Mouse (Mus musculus) small intestine, adult 2 months (tissue): ENCODE measurements at regions not wholly inside any gene's neighbourhood (a gene's known extent, or its start where the extent isn't known, plus 50 kb on each side); places are given as distances from the start of the nearest gene placed in this dataset.

Experiments
- H3K27ac ChIP-seq: fragments of 200-500 bp; 2 replicates; pipeline ENCODE4 v1.5.1; 2012; ENCODE audit warnings: low read depth, low read length, control low read depth, inconsistent platforms; ENCODE audit not compliant: insufficient read depth
- H3K27me3 ChIP-seq: fragments of 200-500 bp; 2 replicates; pipeline ENCODE4 v1.6.1; 2012; ENCODE audit warnings: mild to moderate bottlenecking, moderate library complexity, low read length, inconsistent platforms; ENCODE audit not compliant: control insufficient read depth, insufficient read depth
- H3K36me3 ChIP-seq: fragments of 200-500 bp; 2 replicates; pipeline ENCODE4 v1.6.1; 2012; ENCODE audit warnings: mild to moderate bottlenecking, low read length, control low read depth, inconsistent platforms; ENCODE audit not compliant: control insufficient read depth, insufficient read depth
- H3K4me1 ChIP-seq: fragments of 200-500 bp; 2 replicates; pipeline ENCODE4 v1.6.1; 2012; ENCODE audit warnings: low read length, inconsistent platforms, mixed read lengths; ENCODE audit not compliant: control insufficient read depth, insufficient read depth, insufficient read length
- H3K4me3 ChIP-seq: fragments of 200-500 bp; 2 replicates; pipeline ENCODE4 v1.5.1; 2012; ENCODE audit warnings: low read depth, mild to moderate bottlenecking, control low read depth, inconsistent platforms, low read length, moderate library complexity
- CTCF ChIP-seq: fragments of 200-500 bp; IDR thresholded peaks from 2 replicates; pipeline ENCODE4 v1.5.1; 2012; ENCODE audit warnings: low read depth, mild to moderate bottlenecking, control low read depth, inconsistent platforms, low read length, moderate library complexity, mixed read lengths; ENCODE audit not compliant: insufficient replicate concordance, insufficient read length; ENCODE audit errors: extremely low read depth
- POLR2A ChIP-seq: fragments of 200-500 bp; IDR thresholded peaks from 2 replicates; pipeline ENCODE4 v1.6.1; 2012; ENCODE audit warnings: low read depth, mild to moderate bottlenecking, control low read depth, inconsistent platforms, low read length, moderate library complexity
- WGBS: fragments of 180-500 bp; shearing (Covaris S2); methylation state at CpG from one replicate; pipeline ENCODE4 v1.1.7; 2018; 5-methylcytosine and 5-hydroxymethylcytosine counted together

DNA sequence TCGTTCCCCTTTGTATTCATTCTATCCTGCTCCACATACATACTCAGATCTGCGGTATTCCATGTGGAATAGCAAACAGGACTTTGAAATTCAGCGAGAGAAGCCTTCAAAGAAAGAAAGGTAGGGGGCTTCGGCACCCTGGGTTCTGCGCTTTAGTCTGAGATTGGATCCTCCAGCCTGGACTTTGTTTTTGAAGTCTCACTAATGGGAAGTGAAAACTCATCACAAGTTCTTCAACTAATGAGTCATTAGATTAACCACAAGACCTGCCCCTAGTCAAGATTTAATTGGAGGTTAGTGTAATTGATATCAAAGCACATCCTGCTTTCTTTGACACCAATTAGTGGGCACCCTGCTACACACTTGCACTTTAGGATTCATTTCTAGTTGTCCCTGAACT is 492.5 kb upstream of the Zfp960 start:
- Histone ChIP-seq H3K36me3 (no peaks in the 10 kb centered on the region), H3K27ac (no peak overlapping the region), H3K27me3 (no peaks in the 10 kb centered on the region), H3K4me1 (no peaks in the 10 kb centered on the region), H3K4me3 (no peak overlapping the region)
- 63% methylated on average over 5 of the region's 5 CpGs for WGBS
- no peak for TF ChIP-seq POLR2A
- no peak for TF ChIP-seq CTCF

DNA sequence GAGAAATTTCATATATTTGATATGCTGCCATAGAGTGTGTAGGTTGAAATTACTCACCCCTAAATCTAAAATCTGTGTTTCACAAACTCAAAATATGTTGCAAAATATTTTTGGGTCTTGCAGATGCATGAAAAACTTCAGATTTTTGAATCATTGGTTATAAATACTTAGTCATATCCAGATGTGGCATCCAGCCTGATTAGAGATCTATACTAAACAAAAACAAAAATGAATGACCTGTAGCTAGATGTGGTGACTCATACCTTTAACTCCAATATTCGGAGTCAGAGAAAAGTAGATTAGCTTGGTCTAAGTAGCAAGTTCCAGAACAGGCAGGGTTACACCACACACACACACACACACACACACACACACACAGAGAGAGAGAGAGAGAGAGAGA is 475.1 kb upstream of the Zfp960 start:
- H3K4me3 ChIP-seq: no peak overlapping the region
- H3K27me3 ChIP-seq: no peaks in the 10 kb centered on the region
- no peak overlapping the region for H3K27ac ChIP-seq
- TF ChIP-seq CTCF (no peak), POLR2A (no peak)
- no peaks in the 10 kb centered on the region for H3K36me3 ChIP-seq
- WGBS: 79% methylated on average over 1 of the region's 1 CpGs
- H3K4me1 ChIP-seq: no peaks in the 10 kb centered on the region

DNA sequence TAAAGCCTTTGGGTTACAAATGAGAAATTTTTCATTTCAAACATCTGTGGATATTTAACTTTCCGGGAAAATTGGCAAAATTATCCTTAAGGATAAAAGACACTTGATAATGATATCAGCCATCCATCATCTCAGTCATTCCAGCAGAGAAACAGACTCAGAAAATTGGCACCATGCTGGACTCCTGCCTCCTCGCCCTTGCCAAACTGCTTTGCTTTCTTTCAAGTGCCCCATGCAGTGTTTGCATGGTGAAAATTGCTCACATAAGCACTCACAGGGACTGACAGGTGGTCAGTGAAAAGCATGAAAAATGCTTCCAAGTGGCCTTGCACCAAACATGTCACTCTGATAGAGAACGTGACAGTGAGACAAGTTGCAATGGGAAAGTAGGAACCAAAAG is 464.2 kb upstream of the Zfp960 start:
- Histone ChIP-seq H3K27ac (no peak overlapping the region), H3K4me1 (no peaks in the 10 kb centered on the region), H3K36me3 (no peaks in the 10 kb centered on the region), H3K27me3 (no peaks in the 10 kb centered on the region), H3K4me3 (no peak overlapping the region)
- WGBS: 44% methylated on average over 3 of the region's 3 CpGs
- no peak for TF ChIP-seq CTCF
- TF ChIP-seq POLR2A: no peak

DNA sequence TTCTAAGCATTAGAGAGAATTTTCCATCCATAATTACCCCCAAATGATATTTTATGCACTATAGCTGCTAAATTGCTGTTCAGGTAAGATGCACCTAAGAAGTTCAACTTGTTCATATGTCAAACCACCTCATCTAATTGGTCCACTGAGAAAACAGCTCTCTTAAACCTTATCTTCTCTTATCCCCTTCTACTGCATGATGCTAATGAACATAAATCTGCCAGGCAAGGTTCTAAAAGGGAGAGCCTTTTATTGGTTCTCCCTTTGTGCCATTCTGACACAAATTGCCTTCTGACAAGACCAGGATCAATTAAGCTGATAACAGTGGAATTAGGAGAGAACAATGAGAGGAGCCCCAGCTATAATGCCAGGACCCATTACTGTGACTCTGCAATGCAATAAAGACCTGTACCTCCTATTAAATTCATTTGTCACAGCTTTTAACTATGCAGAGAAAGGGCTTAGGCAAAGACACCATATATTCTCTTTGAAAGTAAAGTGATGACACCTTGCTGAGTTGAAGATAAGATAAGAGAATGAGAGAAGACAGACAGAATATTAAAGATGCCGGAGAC is 451.4 kb upstream of the Zfp960 start:
- WGBS: 47% methylated on average over 1 of the region's 1 CpGs

DNA sequence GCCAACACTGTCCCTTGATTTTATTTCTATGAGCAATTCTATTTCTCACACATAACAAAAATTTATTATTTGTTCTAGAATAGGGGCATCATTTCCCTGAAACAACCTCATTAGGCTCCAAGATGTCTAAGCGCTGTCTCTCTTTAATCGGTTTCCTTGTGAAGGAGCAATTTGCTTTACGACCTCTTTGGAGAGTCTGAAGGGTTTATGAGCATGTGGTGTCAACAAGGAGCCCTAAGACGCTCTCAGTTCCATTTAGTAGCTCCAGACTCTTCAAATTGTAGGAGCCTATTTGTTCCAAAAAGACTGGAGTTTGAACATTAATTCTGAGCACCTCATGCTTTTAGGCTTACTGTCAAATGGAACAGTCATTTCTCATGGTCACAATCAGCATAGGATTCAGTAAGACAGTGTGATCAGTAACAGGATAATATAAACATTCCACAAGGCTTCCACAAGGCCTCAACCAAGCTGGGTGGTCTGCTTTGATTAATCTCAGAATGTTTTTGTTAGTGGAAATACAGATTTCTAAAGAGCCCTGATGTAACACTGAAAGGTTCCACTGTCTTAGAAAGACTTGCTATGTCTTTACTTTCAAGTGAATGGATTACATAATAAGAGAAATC is 441.9 kb upstream of the Zfp960 start:
- H3K27ac ChIP-seq: no peak overlapping the region
- no peaks in the 10 kb centered on the region for H3K27me3 ChIP-seq
- H3K36me3 ChIP-seq: no peaks in the 10 kb centered on the region
- 49% methylated on average over 4 of the region's 4 CpGs for WGBS
- no peak for TF ChIP-seq POLR2A
- no peak for TF ChIP-seq CTCF
- H3K4me1 ChIP-seq: no peaks in the 10 kb centered on the region
- H3K4me3 ChIP-seq: no peak overlapping the region

More for the DNA sequence above, 451.4 kb upstream of the Zfp960 start:
- Histone ChIP-seq H3K27ac (no peak overlapping the region), H3K36me3 (no peaks in the 10 kb centered on the region), H3K27me3 (no peaks in the 10 kb centered on the region), H3K4me3 (no peak overlapping the region), H3K4me1 (no peaks in the 10 kb centered on the region)
- TF ChIP-seq POLR2A (no peak), CTCF (no peak)

DNA sequence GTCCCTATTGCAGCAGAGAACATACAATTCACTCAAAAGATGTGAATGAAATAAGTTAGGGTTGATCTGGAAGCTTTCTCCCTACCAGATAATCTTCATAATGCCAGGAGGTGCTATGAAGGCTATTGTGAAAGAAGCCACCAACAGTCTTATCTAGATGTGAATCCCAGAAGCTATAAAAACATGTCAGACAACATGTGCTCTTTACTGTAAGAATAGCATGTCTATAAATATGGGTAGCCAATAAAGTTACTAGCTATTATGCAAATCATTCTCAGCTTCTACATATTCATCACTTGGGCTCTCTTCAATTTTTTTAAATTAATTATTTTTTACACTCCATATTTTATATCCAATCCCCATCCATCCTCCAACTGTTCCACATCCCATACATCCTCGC is 434.1 kb upstream of the Zfp960 start:
- Histone ChIP-seq H3K36me3 (no peaks in the 10 kb centered on the region), H3K4me1 (no peaks in the 10 kb centered on the region), H3K27me3 (no peaks in the 10 kb centered on the region), H3K4me3 (no peak overlapping the region), H3K27ac (no peak overlapping the region)
- TF ChIP-seq POLR2A (no peak), CTCF (no peak)
- WGBS: 80% methylated on average over 1 of the region's 1 CpGs

DNA sequence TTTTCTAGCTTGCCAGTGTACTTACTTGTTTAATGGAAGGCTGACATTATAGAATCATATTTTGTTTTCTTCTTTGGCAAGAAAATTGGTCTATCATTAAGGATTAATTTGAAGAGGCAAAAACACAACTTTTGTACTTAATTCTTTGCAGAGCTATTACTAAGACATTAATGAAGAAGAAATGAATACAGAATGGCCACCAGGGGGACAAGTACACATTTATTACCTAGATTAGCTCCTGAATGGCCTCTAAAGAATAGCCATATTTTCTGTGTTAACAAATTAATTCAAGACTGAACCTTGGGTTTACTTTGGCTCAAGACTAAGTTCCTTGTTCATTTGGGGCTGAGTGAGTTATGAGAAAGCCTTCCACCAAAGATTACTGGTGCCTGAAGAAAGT is 430.5 kb upstream of the Zfp960 start:
- Histone ChIP-seq H3K4me1 (no peaks in the 10 kb centered on the region), H3K4me3 (no peak overlapping the region), H3K27ac (no peak overlapping the region), H3K36me3 (no peaks in the 10 kb centered on the region), H3K27me3 (no peaks in the 10 kb centered on the region)
- no peak for TF ChIP-seq POLR2A
- TF ChIP-seq CTCF: no peak

DNA sequence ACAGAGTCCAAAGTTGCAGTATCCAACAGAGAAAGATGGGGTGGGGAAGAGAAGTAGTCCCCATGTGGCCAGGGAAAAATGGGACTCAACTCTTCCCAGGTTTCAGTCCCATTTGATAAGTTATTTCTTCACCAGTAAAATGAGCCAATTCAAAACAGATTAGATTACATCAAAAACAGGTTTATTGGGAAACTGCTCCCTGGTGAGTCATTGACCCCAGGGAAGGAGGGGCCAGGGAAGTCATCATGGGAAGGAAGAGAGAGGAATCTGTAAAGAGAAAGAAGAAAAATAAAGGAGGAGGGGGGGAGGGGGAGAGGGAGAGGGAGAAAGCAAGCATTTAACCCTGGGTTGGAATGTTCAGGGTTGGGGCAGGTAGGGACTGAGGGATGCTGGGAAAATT is 426.4 kb upstream of the Zfp960 start:
- H3K36me3 ChIP-seq: no peaks in the 10 kb centered on the region
- no peaks in the 10 kb centered on the region for H3K4me1 ChIP-seq
- no peaks in the 10 kb centered on the region for H3K27me3 ChIP-seq
- H3K4me3 ChIP-seq: no peak overlapping the region
- TF ChIP-seq POLR2A: no peak
- no peak for TF ChIP-seq CTCF
- no peak overlapping the region for H3K27ac ChIP-seq
